Mouse (Mus musculus): ENCODE measurements at regions not wholly inside any gene's neighbourhood (a gene's known extent, or its start where the extent isn't known, plus 50 kb on each side); places are given as distances from the start of the nearest gene placed in this dataset.
"Not testable (repeated sequence)": the region's sequence is repeated elsewhere in the genome, so short reads cannot be mapped to it uniquely, and the experiment has no call there.

DNA sequence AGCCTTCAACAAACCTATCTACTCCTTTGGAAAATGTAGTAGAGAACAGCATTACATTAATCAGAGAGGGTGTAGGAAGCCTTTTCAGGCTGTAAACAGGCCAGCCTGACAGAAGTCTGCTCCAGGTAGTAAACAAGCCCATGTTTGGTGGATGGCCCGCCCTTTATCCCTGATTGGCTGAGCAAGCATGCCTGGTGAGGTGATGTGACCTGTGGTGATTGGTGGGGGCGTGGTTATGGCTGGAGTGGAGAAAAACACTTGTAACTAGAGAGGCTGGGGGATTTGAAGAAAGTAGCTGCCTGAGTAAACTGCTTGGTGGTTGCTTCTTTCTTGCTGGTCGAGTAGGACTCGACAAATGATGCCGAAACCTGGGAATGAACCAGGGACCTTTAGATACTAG is 621.3 kb upstream of the Dsel start:
- H3K4me3 ChIP-seq (ENCODE audit: low read depth, low read length); ATAC-seq; H3K36me3 ChIP-seq (replicated peaks; ENCODE audit: insufficient read depth, low read length); DNase-seq; H3K4me1 ChIP-seq (ENCODE audit: insufficient read depth); H3K9me3 ChIP-seq (ENCODE audit: low read length); H3K27me3 ChIP-seq (ENCODE audit: insufficient read depth, low read length); H3K9ac ChIP-seq (replicated peaks); H3K4me2 ChIP-seq (ENCODE audit: low read depth, low read length); H3K27ac ChIP-seq (ENCODE audit: low read depth): not testable (repeated sequence)
- WGBS (ENCODE audit: insufficient replicate concordance) = 71% methylated on average over 5 of the region's 5 CpGs

DNA sequence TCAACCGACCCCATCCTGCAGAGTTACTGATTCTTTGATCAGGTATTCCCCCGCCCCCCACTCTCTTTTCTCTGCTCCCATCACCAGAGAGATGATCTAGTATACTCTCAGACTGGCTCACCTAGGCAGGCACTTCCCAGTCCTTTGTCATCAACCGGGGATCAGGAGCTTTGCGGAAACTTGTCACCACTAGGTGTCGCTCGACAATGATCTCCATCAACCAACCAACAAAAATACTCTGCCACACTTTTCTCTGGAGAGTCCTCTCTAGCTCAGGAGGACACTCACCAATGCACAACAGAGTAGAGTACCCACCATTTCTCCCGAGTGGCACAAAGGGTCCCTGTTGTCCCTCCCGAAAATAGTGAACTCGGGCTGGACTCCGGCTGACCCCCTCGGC is 591.3 kb upstream of the Dsel start:
- WGBS (ENCODE audit: insufficient replicate concordance) = 34% methylated on average over 11 of the region's 11 CpGs

DNA sequence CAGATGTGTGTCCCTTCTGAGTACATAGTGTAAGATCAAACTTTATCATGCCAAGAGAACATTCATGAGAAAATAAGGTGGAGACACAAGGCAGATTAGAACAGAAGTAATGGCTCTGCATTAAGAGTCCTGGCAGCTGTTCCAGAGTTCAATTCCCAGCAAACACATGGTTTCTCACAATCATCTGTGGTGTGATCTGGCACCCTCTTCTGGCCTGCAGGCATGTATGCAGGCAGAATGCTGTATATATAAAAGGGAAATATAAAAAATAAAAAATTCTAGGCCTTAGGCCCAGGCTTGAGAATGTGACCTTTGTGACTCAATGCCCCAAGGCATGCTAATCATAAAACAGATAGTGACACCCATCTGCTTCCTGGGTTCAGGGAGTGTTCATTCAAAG is 587.7 kb upstream of the Dsel start:
- Histone ChIP-seq H3K4me3 (ENCODE audit: low read depth, low read length) (no peak overlapping the region), H3K27ac (ENCODE audit: low read depth) (no peak overlapping the region), H3K9me3 (ENCODE audit: low read length) (no peaks in the 10 kb centered on the region), H3K9ac (replicated peaks) (no peak overlapping the region), H3K4me1 (ENCODE audit: insufficient read depth) (no peaks in the 10 kb centered on the region), H3K4me2 (ENCODE audit: low read depth, low read length) (no peak overlapping the region), H3K36me3 (replicated peaks; ENCODE audit: insufficient read depth, low read length) (no peaks in the 10 kb centered on the region), H3K27me3 (ENCODE audit: insufficient read depth, low read length) (no peaks in the 10 kb centered on the region)
- no peak for ATAC-seq
- TF ChIP-seq EP300 (IDR thresholded peaks at IDR 0.05; ENCODE audit: low read depth) (no peak), CTCF (IDR thresholded peaks at IDR 0.05; ENCODE audit: low read depth) (peak; percentile 7; the same call in 1 of the 2 replicates)
- no peak for DNase-seq

More for the DNA sequence above, 591.3 kb upstream of the Dsel start:
- no peaks in the 10 kb centered on the region for H3K4me1 ChIP-seq (ENCODE audit: insufficient read depth)
- H3K9me3 ChIP-seq (ENCODE audit: low read length) = no peaks in the 10 kb centered on the region
- H3K4me2 ChIP-seq (ENCODE audit: low read depth, low read length) = no peak overlapping the region
- no peaks in the 10 kb centered on the region for H3K27me3 ChIP-seq (ENCODE audit: insufficient read depth, low read length)
- no peak overlapping the region for H3K27ac ChIP-seq (ENCODE audit: low read depth)
- no peak for TF ChIP-seq EP300 (IDR thresholded peaks at IDR 0.05; ENCODE audit: low read depth)
- peak; percentile 32; the same call in 1 of the 2 replicates for TF ChIP-seq CTCF (IDR thresholded peaks at IDR 0.05; ENCODE audit: low read depth)
- H3K9ac ChIP-seq (replicated peaks) = no peak overlapping the region
- no peak overlapping the region for H3K4me3 ChIP-seq (ENCODE audit: low read depth, low read length)
- no peaks in the 10 kb centered on the region for H3K36me3 ChIP-seq (replicated peaks; ENCODE audit: insufficient read depth, low read length)
- peak; percentile 18 for DNase-seq
- no peak for ATAC-seq

DNA sequence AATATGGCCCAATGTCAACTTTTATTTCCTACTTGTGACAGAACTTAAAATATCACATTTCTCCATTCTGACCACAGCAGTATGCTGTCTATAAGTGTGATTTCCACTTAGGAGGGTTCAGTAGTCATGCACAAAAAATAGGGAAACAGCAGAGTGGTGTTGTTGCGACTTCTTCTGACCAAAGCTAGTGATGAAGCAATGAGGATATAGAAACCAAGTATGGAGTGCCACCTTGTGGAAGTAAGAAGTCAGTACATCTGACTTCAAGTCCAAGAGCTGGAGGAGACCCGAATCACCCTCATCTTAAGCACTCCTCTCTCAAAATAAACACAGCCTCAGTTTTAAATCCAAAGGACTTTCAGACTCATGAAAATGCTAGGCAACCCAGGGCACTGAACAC is 586.9 kb upstream of the Dsel start:
- Histone ChIP-seq H3K36me3 (replicated peaks; ENCODE audit: insufficient read depth, low read length) (no peaks in the 10 kb centered on the region), H3K27me3 (ENCODE audit: insufficient read depth, low read length) (no peaks in the 10 kb centered on the region), H3K27ac (ENCODE audit: low read depth) (no peak overlapping the region), H3K9ac (replicated peaks) (no peak overlapping the region), H3K9me3 (ENCODE audit: low read length) (no peaks in the 10 kb centered on the region), H3K4me1 (ENCODE audit: insufficient read depth) (no peaks in the 10 kb centered on the region), H3K4me2 (ENCODE audit: low read depth, low read length) (no peak overlapping the region), H3K4me3 (ENCODE audit: low read depth, low read length) (no peak overlapping the region)
- TF ChIP-seq EP300 (IDR thresholded peaks at IDR 0.05; ENCODE audit: low read depth) (no peak), CTCF (IDR thresholded peaks at IDR 0.05; ENCODE audit: low read depth) (peak; percentile 56)
- no peak; the same call in 1 of the 2 replicates for ATAC-seq
- 11% methylated on average over 2 of the region's 2 CpGs for WGBS (ENCODE audit: insufficient replicate concordance)
- DNase-seq = no peak

DNA sequence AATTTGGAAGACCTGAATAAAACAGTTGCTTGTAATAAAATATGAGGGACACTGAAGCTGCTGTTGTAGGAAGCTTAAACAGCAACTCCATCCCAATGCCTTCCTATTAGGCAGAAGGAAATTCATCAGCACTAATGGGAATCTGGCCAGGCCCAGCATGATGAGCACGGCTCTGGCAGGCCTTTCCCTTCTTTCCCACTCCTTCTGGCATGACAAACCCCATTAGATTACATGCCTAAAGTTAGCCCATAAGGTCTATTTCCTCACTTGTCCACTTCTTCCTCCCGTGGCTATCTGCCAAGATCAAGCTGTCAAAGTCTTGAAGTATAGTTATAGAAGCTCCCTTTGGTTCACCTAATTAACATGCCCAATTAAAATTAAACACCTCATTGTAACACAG is 574.4 kb upstream of the Dsel start:
- Histone ChIP-seq H3K4me1 (ENCODE audit: insufficient read depth) (no peaks in the 10 kb centered on the region), H3K27ac (ENCODE audit: low read depth) (no peak overlapping the region), H3K9ac (replicated peaks) (no peak overlapping the region), H3K27me3 (ENCODE audit: insufficient read depth, low read length) (no peaks in the 10 kb centered on the region), H3K36me3 (replicated peaks; ENCODE audit: insufficient read depth, low read length) (no peaks in the 10 kb centered on the region), H3K4me3 (ENCODE audit: low read depth, low read length) (no peak overlapping the region), H3K9me3 (ENCODE audit: low read length) (no peaks in the 10 kb centered on the region), H3K4me2 (ENCODE audit: low read depth, low read length) (no peak overlapping the region)
- DNase-seq = no peak
- WGBS (ENCODE audit: insufficient replicate concordance) = 44% methylated on average over 2 of the region's 2 CpGs
- no peak for TF ChIP-seq EP300 (IDR thresholded peaks at IDR 0.05; ENCODE audit: low read depth)
- TF ChIP-seq CTCF (IDR thresholded peaks at IDR 0.05; ENCODE audit: low read depth) = no peak
- ATAC-seq = no peak

DNA sequence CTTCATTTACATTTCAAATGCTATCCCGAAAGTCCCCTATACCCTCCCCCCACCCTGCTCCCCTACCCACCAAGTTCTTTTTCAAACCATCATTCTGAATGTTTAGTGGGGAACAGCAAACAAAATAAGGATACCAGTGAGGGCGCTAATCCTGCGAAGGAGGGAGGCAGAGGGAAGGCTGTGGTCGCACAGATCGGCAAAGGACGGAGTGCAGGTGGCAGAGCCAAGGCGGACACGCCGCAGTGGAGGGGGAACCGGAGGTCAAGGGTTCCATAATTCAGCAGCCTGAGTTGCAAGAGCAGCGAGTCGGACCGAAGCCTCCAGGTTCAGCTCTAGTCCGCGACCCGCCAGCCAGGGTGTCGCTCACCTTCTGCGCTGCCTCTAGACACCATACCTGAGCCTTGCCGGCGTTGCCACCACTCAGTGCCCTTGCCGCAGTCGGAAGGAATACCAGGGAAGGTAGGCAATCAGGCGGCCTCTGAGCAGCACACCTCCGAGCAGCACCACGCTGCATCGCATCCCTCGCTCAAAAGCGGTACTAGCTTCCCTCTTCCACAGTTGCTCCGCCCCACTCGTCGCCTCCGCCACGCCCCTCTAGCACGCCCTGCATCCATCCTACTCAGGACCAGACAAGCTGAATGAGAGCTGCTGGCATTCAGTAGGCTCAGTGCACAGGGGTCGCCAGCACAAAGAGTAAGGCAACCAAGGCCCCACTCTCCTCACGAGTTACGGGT is 551.8 kb upstream of the Dsel start:
- DNase-seq (peak; percentile 10), ATAC-seq (no peak)
- Histone ChIP-seq H3K36me3 (replicated peaks; ENCODE audit: insufficient read depth, low read length) (no peaks in the 10 kb centered on the region), H3K4me3 (ENCODE audit: low read depth, low read length) (no peak overlapping the region), H3K9ac (replicated peaks) (no peak overlapping the region), H3K9me3 (ENCODE audit: low read length) (no peaks in the 10 kb centered on the region), H3K4me2 (ENCODE audit: low read depth, low read length) (no peak overlapping the region), H3K4me1 (ENCODE audit: insufficient read depth) (no peaks in the 10 kb centered on the region), H3K27me3 (ENCODE audit: insufficient read depth, low read length) (peaks cover 7% of the 10 kb centered on the region; the same call in 1 of the 2 replicates), H3K27ac (ENCODE audit: low read depth) (no peak overlapping the region)
- TF ChIP-seq CTCF (IDR thresholded peaks at IDR 0.05; ENCODE audit: low read depth) = no peak
- WGBS (ENCODE audit: insufficient replicate concordance) = 7% methylated on average over 37 of the region's 37 CpGs

DNA sequence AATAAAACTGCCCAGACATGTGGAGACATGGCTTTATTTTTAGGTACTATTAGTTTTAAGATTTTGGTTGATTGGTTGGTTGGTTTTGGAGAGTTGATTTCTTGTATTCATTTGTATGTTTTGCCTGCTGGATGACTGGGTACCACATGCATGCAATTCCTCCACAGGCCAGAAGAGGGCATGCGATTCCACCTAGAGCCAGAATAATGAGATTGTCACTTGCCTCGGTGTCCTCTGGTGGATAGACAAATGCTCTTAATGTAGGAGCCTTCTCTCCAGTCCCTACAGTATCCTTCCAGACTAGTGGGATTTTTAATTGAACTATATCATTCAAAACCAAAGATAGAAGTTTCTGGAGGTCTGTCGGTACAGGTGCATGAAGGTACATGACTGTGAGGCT is 524.1 kb upstream of the Dsel start:
- Histone ChIP-seq H3K9ac (replicated peaks) (no peak overlapping the region), H3K4me2 (ENCODE audit: low read depth, low read length) (no peak overlapping the region), H3K27me3 (ENCODE audit: insufficient read depth, low read length) (no peaks in the 10 kb centered on the region), H3K4me3 (ENCODE audit: low read depth, low read length) (no peak overlapping the region), H3K4me1 (ENCODE audit: insufficient read depth) (no peaks in the 10 kb centered on the region), H3K36me3 (replicated peaks; ENCODE audit: insufficient read depth, low read length) (no peaks in the 10 kb centered on the region), H3K9me3 (ENCODE audit: low read length) (no peaks in the 10 kb centered on the region), H3K27ac (ENCODE audit: low read depth) (no peak overlapping the region)
- peak; percentile 63 for TF ChIP-seq CTCF (IDR thresholded peaks at IDR 0.05; ENCODE audit: low read depth)
- no peak for TF ChIP-seq EP300 (IDR thresholded peaks at IDR 0.05; ENCODE audit: low read depth)
- WGBS (ENCODE audit: insufficient replicate concordance) = 36% methylated on average over 3 of the region's 3 CpGs
- ATAC-seq (no peak), DNase-seq (peak; percentile 17)

Measured in liver, postnatal 0 days (tissue).